Mouse (Mus musculus) cortical plate, adult 2 months (tissue): ENCODE data around the gene Hist1h4f. TPM values are rescaled to one million over a fixed set of nuclear protein-coding genes. Genes with fewer than 3 reads are reported as not detected.

Experiments
- H3K27ac ChIP-seq: fragments of 200-500 bp; 2 replicates; pipeline ENCODE4 v1.5.1; 2012; ENCODE audit warnings: low read length, control low read depth, inconsistent platforms; ENCODE audit not compliant: insufficient read depth
- H3K4me1 ChIP-seq: fragments of 200-500 bp; 2 replicates; pipeline ENCODE4 v1.6.1; 2011; ENCODE audit warnings: low read length; ENCODE audit not compliant: control insufficient read depth, insufficient read depth
- H3K4me3 ChIP-seq: fragments of 200-500 bp; 2 replicates; pipeline ENCODE4 v1.5.1; 2011; ENCODE audit warnings: mild to moderate bottlenecking, low read length, control low read depth; ENCODE audit not compliant: insufficient read depth
- CTCF ChIP-seq: fragments of 200-500 bp; IDR thresholded peaks from 2 replicates; pipeline ENCODE4 v1.5.1; 2011; ENCODE audit warnings: mild to moderate bottlenecking, control low read depth, low read length; ENCODE audit not compliant: insufficient read depth; ENCODE audit errors: extremely low read depth
- POLR2A ChIP-seq: fragments of 200-500 bp; IDR thresholded peaks from 2 replicates; pipeline ENCODE4 v1.6.1; 2011; ENCODE audit warnings: mild to moderate bottlenecking, low read length, control low read depth; ENCODE audit not compliant: insufficient read depth; ENCODE audit errors: extremely low read depth
- polyA plus RNA-seq: library from polyadenylated mRNA; depleted of rRNA; stranded (reverse); fragments of >200 nt; gene quantifications from 2 replicates; pipeline ENCODE4 v1.2.3, GENCODE M21; 2012; rRNA removed

The Hist1h4f gene
- polyA plus RNA-seq, 1 experiment: 13.1 TPM

DNA sequence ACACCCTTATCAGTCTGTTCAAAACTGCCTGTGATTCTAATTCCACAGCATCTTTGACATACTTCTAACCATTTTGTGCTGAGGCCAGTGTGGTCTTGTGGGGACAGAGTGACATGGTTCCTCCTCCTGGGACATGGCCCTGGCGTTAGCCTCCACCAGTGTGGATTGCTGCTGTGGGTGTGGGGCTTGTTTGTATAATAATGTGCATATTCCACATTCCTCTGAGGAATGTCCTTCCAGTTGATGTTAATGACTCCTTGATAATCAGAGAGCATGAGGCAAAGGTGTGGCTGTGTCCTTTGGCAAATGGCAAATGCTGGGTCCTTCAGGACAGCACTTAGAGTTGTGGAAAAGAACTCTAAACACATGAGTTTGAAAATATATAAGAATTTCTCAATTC is 37.9 kb downstream of the Hist1h4f start:
- Histone ChIP-seq H3K4me3 (no peak overlapping the region), H3K27ac (no peak overlapping the region), H3K4me1 (no peaks in the 10 kb centered on the region)
- TF ChIP-seq POLR2A (no peak), CTCF (no peak)

- Histone ChIP-seq H3K27ac (no peak overlapping the region), H3K4me1 (no peaks in the 10 kb centered on the region), H3K4me3 (no peak overlapping the region)
- TF ChIP-seq CTCF: no peak
- no peak for TF ChIP-seq POLR2A
These were observed 41.3 kb downstream of the Hist1h4f start for GRCm38 (mm10) chr13:23510127-23510526.

DNA sequence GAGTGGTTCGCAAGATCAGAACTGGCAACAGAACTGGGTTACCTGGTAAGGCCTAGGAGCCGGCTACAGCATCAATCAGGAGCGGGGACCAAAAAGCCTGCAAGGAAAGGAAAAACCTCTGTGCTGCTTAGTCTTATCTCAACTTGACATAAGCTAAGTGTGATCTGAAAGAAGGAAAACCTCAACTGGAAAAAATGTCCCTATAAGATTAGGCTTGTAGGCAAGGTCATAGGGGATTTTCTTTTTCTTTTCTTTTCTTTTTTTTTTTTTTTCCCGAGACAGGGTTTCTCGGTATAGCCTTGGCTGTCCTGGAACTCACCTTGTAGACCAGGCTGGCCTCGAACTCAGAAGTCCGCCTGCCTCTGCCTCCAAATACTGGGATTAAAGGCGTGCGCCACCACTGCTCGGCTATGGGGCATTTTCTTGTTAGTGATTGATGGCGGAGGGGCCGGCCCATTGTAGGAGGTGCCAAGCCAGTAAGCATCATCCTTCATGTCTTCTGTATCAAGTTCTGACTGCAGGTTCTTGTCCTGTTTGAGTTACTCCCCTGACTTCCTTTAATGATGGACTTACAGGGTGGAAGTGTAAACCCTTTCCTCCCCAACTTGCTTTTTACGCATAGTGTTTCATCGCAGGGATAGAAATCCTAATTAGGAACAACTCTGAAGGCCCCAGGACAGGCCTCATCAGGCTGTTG is 44.5 kb downstream of the Hist1h4f start:
- Histone ChIP-seq H3K27ac (no peak overlapping the region), H3K4me3 (no peak overlapping the region), H3K4me1 (no peaks in the 10 kb centered on the region)
- no peak for TF ChIP-seq CTCF
- no peak for TF ChIP-seq POLR2A

GRCm38 (mm10) chr13:23506351-23506750 is 45.1 kb downstream of the Hist1h4f start:
- Histone ChIP-seq H3K4me1 (no peaks in the 10 kb centered on the region), H3K4me3 (no peak overlapping the region), H3K27ac (no peak overlapping the region)
- no peak for TF ChIP-seq CTCF

- Histone ChIP-seq H3K4me3 (no peak overlapping the region), H3K27ac (no peak overlapping the region), H3K4me1 (no peaks in the 10 kb centered on the region)
- TF ChIP-seq POLR2A (no peak), CTCF (no peak)
These were observed 45.6 kb downstream of the Hist1h4f start for GRCm38 (mm10) chr13:23505662-23506345.

DNA sequence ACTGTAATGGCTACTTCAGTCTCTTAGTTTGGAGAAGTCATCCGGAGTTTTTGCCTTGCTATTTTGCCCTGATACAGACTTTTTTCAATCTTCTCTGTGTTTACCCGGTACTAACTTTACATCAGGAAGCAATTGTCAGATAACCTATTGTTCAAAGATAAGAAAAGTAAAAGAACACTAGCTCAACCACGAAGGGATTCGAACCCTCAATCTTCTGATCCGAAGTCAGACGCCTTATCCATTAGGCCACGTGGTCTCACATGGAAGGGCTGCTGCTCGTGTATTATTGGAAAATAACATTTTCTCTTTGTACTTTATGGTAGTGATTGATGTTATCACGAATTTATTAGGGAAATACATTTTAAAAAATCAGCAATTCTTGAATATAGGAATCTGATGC is 47.7 kb downstream of the Hist1h4f start:
- H3K4me1 ChIP-seq: no peaks in the 10 kb centered on the region
- H3K4me3 ChIP-seq: no peak overlapping the region
- H3K27ac ChIP-seq: no peak overlapping the region
- TF ChIP-seq POLR2A (no peak), CTCF (no peak)

DNA sequence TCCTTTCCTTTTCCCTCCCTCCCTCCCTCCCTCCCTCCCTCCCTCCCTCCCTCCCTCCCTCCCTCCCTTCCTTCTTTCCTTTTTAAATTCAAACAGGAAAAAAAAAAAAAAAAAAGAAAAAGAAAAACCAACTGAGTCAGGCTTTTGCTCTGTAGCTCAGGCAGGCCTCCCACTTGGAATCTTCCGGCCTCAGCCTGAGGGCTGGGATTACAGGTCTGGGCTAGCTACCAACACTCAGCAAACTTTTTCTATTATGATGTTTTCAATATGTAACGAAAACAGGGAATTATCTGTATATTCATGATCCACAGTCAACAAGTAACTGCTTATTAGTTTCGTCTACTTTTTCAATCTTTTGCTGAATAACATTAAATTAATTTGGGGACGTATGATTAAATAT is 48.5 kb downstream of the Hist1h4f start:
- no peak overlapping the region for H3K27ac ChIP-seq
- no peaks in the 10 kb centered on the region for H3K4me1 ChIP-seq
- TF ChIP-seq POLR2A: no peak
- no peak for TF ChIP-seq CTCF
- H3K4me3 ChIP-seq: no peak overlapping the region

DNA sequence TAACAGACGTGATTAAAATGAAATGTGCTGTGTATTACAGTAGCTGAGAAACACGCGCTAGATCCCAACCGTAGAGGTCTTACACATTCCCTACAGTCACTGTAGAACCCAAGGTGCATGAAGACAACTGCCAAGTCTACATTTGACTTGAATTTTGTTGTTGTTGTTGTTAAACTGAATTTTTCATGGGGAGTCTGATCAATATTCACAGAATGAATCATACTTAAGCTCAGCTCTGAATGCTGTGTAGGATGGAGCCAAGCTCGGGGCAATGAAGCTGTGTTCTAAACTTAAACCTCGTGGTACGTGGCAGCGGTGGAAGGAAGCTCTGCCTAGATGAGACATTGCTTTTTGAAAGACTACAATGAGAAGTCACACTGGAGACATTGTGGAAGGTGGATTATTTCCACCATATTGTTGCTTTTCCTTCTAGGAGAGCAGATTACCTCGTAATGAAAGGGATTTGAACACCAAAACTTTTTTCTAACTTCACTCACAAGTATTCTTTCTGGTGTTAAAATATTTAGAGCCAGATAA is 49.3 kb downstream of the Hist1h4f start:
- TF ChIP-seq CTCF (no peak), POLR2A (no peak)
- H3K4me1 ChIP-seq: no peaks in the 10 kb centered on the region
- no peak overlapping the region for H3K27ac ChIP-seq
- no peak overlapping the region for H3K4me3 ChIP-seq

DNA sequence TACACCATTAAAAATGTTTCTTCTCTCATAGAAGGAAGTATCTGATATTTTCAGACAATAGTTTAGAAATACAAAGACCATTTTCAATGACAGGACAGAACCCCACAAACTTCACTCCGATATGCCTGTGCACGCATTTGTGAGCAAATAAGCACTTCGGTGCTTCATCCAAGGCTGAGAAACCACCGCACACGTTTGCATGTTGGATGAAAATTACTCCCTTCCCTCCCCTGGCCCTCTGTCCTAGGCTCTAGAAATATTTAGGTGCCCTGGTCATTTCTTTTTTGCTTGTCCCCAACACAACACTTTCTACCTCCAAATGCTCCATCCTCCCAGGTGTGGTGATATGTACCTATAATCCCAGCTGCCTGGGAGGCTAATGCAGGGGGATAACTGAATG is 49.9 kb downstream of the Hist1h4f start:
- Histone ChIP-seq H3K27ac (no peak overlapping the region), H3K4me1 (no peaks in the 10 kb centered on the region), H3K4me3 (no peak overlapping the region)
- TF ChIP-seq POLR2A (no peak), CTCF (no peak)

Other genes starting within 250 kb of the Hist1h4f start
- 14.3 and 14.8 TPM in 2 replicates for gene Zfp322a, start 182.4 kb downstream of the Hist1h4f start, polyA plus RNA-seq
- gene Abt1, start 127.8 kb downstream of the Hist1h4f start, polyA plus RNA-seq: 7.8 and 8.3 TPM in 2 replicates
- gene Btn1a1, start 85.7 kb downstream of the Hist1h4f start, polyA plus RNA-seq: 0.04 and 0.06 TPM in 2 replicates
- gene Btn2a2, start 62.8 kb downstream of the Hist1h4f start, polyA plus RNA-seq: 0.69 and 0.95 TPM in 2 replicates
- 20.7 and 34.8 TPM in 2 replicates for gene Hist1h4h, start 20.6 kb downstream of the Hist1h4f start, polyA plus RNA-seq
- 6.4 and 14.2 TPM in 2 replicates for gene Hist1h2af, start 17.7 kb downstream of the Hist1h4f start, polyA plus RNA-seq
- 0.74 and 0.92 TPM in 2 replicates for gene Hist1h3g, start 16.2 kb downstream of the Hist1h4f start, polyA plus RNA-seq
- gene Hist1h2bh, start 8.3 kb downstream of the Hist1h4f start, polyA plus RNA-seq: 0.29 and 0.38 TPM in 2 replicates
- gene Hist1h3f, start 7.6 kb downstream of the Hist1h4f start, polyA plus RNA-seq: 0.73 TPM in 1 of 2 replicates, not detected in the other
- gene Hist1h1d, start 1.6 kb upstream of the Hist1h4f start, polyA plus RNA-seq: 0.04 and 0.08 TPM in 2 replicates
- gene Hist1h3e, start 10.7 kb upstream of the Hist1h4f start, polyA plus RNA-seq: 1.2 and 2.9 TPM in 2 replicates
- 0.50 and 1.1 TPM in 2 replicates for gene Hist1h2ae, start 19.6 kb upstream of the Hist1h4f start, polyA plus RNA-seq
- gene Hist1h2bg, start 19.7 kb upstream of the Hist1h4f start, polyA plus RNA-seq: 7.8 and 11.4 TPM in 2 replicates
- gene Hist1h2bf, start 22.5 kb upstream of the Hist1h4f start, polyA plus RNA-seq: 0.67 TPM in 1 of 2 replicates, not detected in the other
- gene Hist1h2ad, start 22.7 kb upstream of the Hist1h4f start, polyA plus RNA-seq: 0.32 and 0.92 TPM in 2 replicates
- 2.6 and 3.0 TPM in 2 replicates for gene Hist1h3d, start 24.1 kb upstream of the Hist1h4f start, polyA plus RNA-seq
- gene Hist1h4d, start 29.9 kb upstream of the Hist1h4f start, polyA plus RNA-seq: 4.4 and 8.9 TPM in 2 replicates
- gene Hist1h2be, start 69.5 kb upstream of the Hist1h4f start, polyA plus RNA-seq: 4.2 and 4.6 TPM in 2 replicates
- 4.0 and 4.6 TPM in 2 replicates for gene Hist1h1e, start 70.9 kb upstream of the Hist1h4f start, polyA plus RNA-seq
- gene Hist1h2ac, start 132.3 kb upstream of the Hist1h4f start, polyA plus RNA-seq: 1.2 and 1.5 TPM in 2 replicates
- 117 and 130 TPM in 2 replicates for gene Hist1h2bc, start 132.6 kb upstream of the Hist1h4f start, polyA plus RNA-seq
- gene Hist1h1t, start 144.2 kb upstream of the Hist1h4f start, polyA plus RNA-seq: not detected in 2 replicates
- 4.1 and 9.6 TPM in 2 replicates for gene Hist1h4c, start 146.8 kb upstream of the Hist1h4f start, polyA plus RNA-seq
- 4.2 and 4.3 TPM in 2 replicates for gene Hfe, start 159.2 kb upstream of the Hist1h4f start, polyA plus RNA-seq
- 42.1 and 42.4 TPM in 2 replicates for gene Hist1h1c, start 187.2 kb upstream of the Hist1h4f start, polyA plus RNA-seq
- gene Hist1h3c, start 194.0 kb upstream of the Hist1h4f start, polyA plus RNA-seq: 0.56 TPM in 1 of 2 replicates, not detected in the other
- 0.79 and 1.9 TPM in 2 replicates for gene Hist1h2bb, start 195.1 kb upstream of the Hist1h4f start, polyA plus RNA-seq
- 1.6 and 1.9 TPM in 2 replicates for gene Hist1h2ab, start 199.5 kb upstream of the Hist1h4f start, polyA plus RNA-seq
- gene Hist1h3b, start 200.6 kb upstream of the Hist1h4f start, polyA plus RNA-seq: 0.57 and 0.77 TPM in 2 replicates
- 3.7 and 8.3 TPM in 2 replicates for gene Hist1h4b, start 205.4 kb upstream of the Hist1h4f start, polyA plus RNA-seq
- gene Hist1h4a, start 209.6 kb upstream of the Hist1h4f start, polyA plus RNA-seq: 4.2 and 9.6 TPM in 2 replicates
- 0.57 and 1.4 TPM in 2 replicates for gene Hist1h3a, start 210.7 kb upstream of the Hist1h4f start, polyA plus RNA-seq
- 0.55 and 0.77 TPM in 2 replicates for gene Hist1h1a, start 212.0 kb upstream of the Hist1h4f start, polyA plus RNA-seq
- 0.19 and 0.21 TPM in 2 replicates for gene Trim38, start 218.3 kb upstream of the Hist1h4f start, polyA plus RNA-seq